Mouse (Mus musculus) left cerebral cortex, postnatal 36 days (tissue): ENCODE results near the gene Ccsap. TPM values are rescaled to one million over a fixed set of nuclear protein-coding genes. Genes with fewer than 3 reads are reported as not detected.

Experiments used
- DNase-seq, 2 experiments: peaks; one replicate each; pipeline ENCODE4 v3.0.0; 2021 to 2022; ENCODE audit warnings: low spot score in 2 of 2, mixed read lengths in 1 of 2
- intact Hi-C: fragments of 180-260 bp; cut with DNase I; formaldehyde crosslinking; loops from one replicate; pipeline ENCODE4 v1.15.1; 2025
- total RNA-seq, 2 experiments: library from RNA; stranded (reverse); gene quantifications; 2 replicates each; pipeline ENCODE4 v1.2.3; 2021

Gene Ccsap
- total RNA-seq, 2 experiments from 2014 or later = 70.7 to 82.7 TPM

DNA sequence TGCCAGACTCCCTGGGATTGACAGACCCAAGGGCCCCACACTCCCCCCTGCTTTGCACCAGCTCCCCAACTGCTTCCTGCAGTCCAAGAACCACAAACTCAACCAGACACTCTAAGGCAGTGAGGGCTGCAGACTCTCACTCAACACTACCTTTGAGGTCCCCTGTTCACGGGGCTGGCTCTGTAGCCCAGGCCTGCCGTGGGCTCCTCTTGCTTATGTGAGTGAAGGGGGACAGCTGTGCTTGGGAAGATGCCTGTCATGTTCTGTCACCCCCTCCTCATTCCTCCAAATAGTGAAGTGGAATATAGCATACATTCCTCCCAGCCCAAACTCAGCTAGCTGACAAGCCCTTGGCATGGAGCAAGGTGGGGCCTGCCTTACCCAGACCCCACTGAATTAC lies 22.4 kb upstream of the Ccsap start:
- intact Hi-C loops = no loop called here
- no peak for DNase-seq

DNA sequence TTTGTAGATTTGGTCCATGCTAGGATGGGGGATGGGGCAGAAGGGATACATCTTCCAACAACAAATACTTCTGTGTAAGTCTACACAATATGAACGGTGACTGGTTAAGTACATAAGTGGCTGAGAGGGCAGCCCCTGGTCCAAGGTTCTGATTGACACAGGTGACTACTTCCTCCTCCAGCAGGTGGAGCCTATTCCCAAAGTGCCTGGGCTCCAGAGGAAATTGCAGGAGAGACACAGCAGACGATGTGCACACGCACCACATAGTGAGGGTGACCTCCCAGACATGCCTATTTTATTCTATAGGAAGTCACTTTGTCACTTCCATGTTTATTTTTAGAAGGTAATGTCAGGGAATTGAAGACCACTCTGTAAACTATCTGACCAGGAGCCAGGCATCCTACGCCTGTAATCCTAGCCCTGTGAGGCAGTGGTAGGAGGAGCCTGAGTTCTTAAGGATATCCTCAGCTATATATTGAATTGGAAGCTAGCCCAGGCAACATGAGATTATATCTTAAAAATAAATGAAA lies 20.9 kb upstream of the Ccsap start:
- intact Hi-C loops = no loop called here
- DNase-seq = no peak

GRCm38 (mm10) chr8:123880271-123880670 lies 20.3 kb upstream of the Ccsap start:
- DNase-seq = peak; percentile 73 to 78
- intact Hi-C loops = no loop called here

DNA sequence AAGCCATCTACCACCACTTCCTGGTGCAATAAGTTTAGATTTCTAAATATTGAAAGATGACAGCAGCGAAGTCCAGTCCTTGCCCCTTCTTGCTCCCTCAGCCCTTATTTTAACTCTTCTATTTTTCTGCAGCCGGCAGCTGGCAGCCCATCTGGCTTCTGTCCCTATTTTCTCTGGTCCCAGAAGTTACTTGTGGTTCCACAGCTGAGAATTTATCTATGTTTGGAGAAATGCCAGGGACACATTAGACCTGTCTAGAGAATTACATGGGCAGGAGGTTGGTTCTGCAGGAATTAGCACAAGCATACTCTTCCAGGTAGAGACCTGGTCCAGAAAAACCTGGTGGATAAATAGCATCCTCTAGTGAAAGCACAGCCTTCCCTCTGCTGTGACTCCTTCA lies 17.9 kb upstream of the Ccsap start:
- intact Hi-C loops = loop anchor here (1.0 kb wide), 1 partner anchor 37 kb away; no protein-coding TSS in a partner anchor

DNA sequence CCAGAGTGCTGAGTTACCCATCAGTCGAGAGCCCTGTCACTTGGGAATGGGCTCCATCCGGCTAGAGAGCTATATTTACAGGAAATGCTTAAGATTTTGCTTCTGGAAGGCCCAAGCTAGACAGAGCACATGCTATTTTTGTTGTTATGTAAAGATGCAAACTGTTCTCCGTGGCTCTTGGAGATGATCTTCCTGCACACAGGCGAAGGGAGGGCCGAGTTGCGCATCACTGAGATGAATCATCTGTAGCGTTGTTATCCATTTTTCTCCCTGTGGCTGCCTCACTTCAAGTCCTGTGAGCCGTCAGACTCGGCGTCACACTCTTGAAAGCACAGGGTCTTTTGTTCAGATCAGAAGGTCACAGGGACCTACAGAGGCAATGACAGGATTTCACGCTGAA lies 14.3 kb upstream of the Ccsap start:
- no peak for DNase-seq
- intact Hi-C loops = no loop called here

More for the DNA sequence above, 17.9 kb upstream of the Ccsap start:
- no peak for DNase-seq

DNA sequence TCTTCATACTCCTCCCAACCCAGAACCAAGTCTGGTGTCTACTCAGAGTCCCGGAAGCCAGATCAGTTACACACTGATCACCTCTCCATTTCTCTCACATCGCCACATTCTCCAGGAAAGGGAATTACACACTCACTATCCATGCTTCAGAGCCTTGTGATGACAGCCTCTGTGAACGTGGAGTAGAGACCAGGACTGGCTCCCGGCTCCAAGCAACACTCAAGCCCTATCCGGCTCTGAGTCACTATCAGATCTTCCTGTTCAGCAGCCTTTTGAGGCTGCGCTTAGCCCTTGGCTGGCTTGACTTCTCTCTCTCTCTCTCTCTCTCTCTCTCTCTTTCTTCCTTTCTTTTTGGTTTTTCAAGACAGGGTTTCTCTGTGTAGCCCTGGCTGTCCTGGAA lies 13.4 kb upstream of the Ccsap start:
- intact Hi-C loops = no loop called here
- no peak for DNase-seq

DNA sequence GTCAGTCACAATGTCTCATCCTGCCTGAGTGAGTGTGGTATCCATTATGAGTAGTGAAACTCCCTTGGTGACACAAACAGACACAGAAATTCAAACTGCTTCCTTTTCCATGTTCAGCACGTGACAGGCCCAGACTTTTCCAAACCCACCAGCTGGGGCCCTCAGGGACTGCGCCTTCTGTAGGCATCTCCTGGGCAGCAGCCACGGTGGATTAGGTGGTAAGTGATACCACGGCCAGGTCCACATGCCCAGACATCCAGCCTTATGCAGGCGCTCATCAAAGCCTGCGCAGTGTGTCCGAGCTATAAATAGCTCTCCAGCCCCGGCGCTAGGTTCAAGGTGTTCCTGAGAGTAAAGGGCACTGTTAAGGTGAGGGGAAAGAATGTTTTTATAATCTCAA lies 12.0 kb upstream of the Ccsap start:
- intact Hi-C loops = no loop called here
- no peak for DNase-seq

- intact Hi-C loops = no loop called here
- DNase-seq = no peak
Observed at GRCm38 (mm10) chr8:123866971-123867370, 7.0 kb upstream of the Ccsap start.

DNA sequence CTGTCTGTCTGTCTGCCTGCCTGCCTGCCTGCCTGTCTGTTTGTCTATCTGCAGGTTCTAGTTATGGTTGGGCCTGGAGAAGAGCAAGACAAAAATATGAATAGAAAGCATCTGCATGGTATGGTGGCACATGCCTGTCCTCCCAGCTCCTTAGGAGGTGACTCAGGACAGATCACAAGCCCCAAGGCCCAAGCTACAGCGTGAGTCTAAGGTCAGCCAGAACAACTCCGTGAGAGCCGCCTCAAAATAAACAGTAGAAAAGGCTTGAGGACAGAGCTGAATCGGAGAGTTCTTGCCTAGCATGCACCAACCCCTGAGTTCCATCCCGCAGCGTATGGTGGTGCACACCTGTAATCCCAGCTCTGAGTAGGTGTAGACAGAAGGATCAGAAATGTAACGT lies 5.8 kb upstream of the Ccsap start:
- intact Hi-C loops = no loop called here
- no peak for DNase-seq

DNA sequence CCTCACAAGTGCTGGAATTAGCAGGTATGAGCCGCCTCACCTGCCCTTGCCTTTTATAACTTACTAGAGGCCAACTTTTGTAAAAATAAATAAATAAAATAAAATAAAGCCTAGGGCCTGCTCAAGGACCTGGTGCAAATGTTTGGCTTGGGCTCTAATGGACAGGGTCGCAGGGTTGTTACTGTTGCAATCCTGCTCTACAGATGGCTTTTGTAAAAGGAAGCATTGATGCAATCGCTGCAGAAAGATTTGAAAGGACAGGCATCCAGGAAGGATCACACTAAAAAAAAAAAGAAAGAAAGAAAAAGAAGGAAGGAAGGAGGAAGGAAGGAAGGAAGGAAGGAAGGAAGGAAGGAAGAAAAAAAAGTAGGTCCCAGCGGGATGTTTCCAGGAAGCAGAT lies 377 bp upstream of the Ccsap start:
- DNase-seq = no peak

GRCm38 (mm10) chr8:123858941-123859647 lies 915 bp downstream of the Ccsap start:
- peak; percentile 90 to 93 for DNase-seq
- intact Hi-C loops = loop anchor here (2.0 kb wide), 2 partner anchors 14 to 34 kb away; no protein-coding TSS in a partner anchor

More for the DNA sequence above, 377 bp upstream of the Ccsap start:
- intact Hi-C loops = no loop called here

- intact Hi-C loops = loop anchor here (2.0 kb wide), 2 partner anchors 14 to 34 kb away; no protein-coding TSS in a partner anchor
- no peak for DNase-seq
Observed at GRCm38 (mm10) chr8:123858574-123858940, 1.5 kb downstream of the Ccsap start.

- no peak for DNase-seq
- intact Hi-C loops = no loop called here
Observed at GRCm38 (mm10) chr8:123857361-123857760, 2.6 kb downstream of the Ccsap start.

DNA sequence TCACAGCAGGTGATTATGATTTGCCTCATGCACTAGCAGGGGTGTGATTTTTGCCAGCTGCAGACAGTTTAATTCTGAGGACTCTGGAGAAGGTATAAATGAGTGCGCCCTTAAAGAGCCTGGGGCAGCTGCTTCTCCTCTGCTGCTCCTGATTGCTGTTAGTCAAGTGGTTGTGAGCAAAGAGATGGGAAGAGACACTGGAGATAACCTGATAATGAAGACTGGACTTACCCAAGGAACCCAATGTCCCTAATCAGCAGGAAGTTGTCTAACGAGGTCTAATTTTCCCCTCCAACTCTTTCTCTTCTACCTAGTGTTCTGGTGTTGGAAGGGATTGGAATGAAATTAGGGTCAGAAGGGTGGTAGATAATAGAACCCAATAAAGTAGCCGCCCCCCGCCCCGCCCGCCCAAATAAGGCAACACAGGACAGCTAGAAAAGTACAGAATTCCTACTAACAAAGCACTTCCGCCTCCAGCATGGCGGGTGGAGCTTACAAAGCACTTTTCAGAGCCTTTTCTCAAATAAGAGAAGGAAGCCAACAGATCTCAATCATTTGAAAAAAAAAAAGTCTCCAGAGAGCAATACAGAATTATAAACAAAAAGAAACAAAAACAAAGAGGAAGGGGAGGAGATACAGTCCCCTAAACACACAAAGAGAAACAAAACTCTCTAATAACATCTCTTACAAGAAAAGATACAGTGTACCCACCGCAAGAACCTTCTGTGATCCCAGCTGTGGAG lies 5.1 kb downstream of the Ccsap start:
- intact Hi-C loops = no loop called here
- DNase-seq = no peak

GRCm38 (mm10) chr8:123854252-123854651 lies 5.8 kb downstream of the Ccsap start:
- no peak for DNase-seq
- intact Hi-C loops = no loop called here

- intact Hi-C loops = no loop called here
- DNase-seq = no peak
Observed at GRCm38 (mm10) chr8:123851590-123851989, 8.4 kb downstream of the Ccsap start.

DNA sequence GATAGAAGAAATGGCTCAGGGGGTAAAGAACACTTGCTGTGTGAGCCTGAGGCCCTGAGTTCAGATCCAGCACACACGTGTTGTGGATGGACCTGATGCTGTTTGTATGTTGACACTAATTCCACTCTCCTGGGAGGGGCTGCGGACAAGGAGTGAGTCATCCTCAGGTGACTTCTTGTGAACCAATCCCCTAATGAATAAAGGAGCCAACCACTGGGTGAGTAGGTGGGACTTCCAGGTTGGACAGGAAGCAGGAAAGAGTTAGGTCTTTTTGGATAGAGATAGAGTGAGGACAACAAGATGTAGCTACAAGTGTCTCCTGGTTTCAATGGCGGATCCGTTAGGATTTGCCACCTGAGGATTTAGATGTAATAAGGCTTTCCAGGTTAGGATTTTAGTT lies 10.7 kb downstream of the Ccsap start:
- intact Hi-C loops = no loop called here

GRCm38 (mm10) chr8:123847546-123847945 lies 12.5 kb downstream of the Ccsap start:
- DNase-seq = no peak
- intact Hi-C loops = no loop called here

More for the DNA sequence above, 10.7 kb downstream of the Ccsap start:
- no peak for DNase-seq

DNA sequence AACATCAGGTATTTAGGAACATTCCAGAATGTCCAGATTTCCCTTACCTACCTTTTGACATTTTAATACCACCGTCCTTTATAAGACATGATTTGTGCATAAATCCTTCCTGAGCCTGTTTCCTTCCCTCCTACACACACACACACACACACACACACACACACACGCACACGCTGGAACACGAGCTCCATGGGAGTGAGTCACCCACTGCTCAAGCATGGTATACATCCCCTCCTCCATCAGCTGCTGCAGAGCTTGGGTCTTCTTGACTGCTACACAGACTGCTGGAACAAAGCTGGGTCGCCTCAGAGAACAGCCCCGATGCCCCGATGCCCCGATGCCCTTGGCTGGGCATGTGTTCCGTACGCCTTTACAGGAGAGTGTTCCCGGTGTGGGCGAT lies 13.5 kb downstream of the Ccsap start:
- DNase-seq = peak in 1 of 2 experiments; percentile 58
- intact Hi-C loops = no loop called here

- intact Hi-C loops = loop anchor here (2.0 kb wide), 1 partner anchor 13 kb away; no protein-coding TSS in a partner anchor
- no peak for DNase-seq
Observed at GRCm38 (mm10) chr8:123845991-123846390, 14.0 kb downstream of the Ccsap start.

DNA sequence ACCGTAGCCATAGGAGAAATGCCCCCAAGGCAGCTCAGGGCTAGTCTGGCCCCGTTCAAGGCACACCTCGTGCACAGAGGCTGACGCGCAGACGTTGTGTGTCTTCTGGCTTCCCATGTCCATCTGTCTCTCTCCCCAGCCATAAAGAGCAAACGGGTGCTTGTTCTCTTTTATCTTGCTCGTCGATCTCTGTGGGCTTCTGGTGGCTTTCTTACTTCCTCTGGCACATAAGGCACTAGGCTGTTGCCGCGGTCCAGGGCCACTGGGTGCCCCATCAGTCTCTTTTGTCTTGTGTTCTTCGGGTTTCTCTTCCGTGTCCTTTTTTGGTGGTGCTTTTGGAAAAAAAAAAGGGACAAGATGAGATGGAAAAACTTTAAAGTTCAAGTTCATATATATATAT lies 14.9 kb downstream of the Ccsap start:
- DNase-seq = no peak
- intact Hi-C loops = loop anchor here (2.0 kb wide), 1 partner anchor 14 kb away; no protein-coding TSS in a partner anchor
